8 mouse cellular contexts compared by ENCODE assay signal in the genomic region with DNA sequence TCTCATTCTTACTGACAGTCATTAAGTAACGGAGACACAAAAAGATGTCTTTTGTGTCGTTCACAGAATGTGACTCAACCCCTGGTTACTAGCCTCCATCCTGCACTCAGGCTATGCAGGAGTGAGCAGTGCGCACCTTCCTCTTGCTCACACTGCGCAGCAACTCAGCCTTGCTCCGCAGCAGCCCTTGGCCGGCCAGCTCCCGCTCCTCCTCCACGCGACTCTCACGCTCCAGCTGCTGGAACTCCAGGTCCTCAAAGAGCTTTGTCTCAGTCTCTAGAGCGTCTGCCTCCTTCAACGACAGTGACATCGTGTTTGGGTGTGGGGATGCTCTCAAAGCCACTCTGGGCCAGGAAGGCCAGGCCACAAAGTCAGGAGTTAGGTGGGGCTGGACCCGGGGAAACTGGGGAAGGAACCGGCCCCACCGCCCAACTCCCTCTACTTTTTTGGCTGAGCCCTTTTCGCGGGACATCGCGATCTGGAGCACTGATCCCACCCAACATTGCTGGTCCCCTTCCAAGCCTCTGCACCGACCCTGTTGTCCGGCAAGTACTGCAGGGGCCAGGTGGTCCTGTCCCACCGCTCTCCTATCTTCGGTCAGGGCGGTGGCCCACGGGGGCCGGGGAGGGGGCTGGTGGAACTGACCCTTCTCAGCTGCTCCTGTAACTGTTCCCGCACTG. TPM values are rescaled to one million over a fixed set of nuclear protein-coding genes. Genes with fewer than 3 reads are reported as not detected.
DNase-seq lines count a peak whose midpoint lies in the region; ATAC-seq and TF ChIP-seq lines count a peak whose summit lies in the region.

No protein-coding gene starts in this region.

- WGBS in heart, adult 2 months: 48% methylated on average over 28 of the region's 28 CpGs
- 46% methylated on average over 28 of the region's 28 CpGs for WGBS in thymus, adult 2 months
- WGBS in liver, embryonic 12.5 days (ENCODE audit: insufficient replicate concordance): 32% methylated on average over 28 of the region's 28 CpGs

- H3K4me2 ChIP-seq in liver, embryonic 12.5 days: peak overlapping the region; percentile 68

- peaks cover 7% of the 10 kb centered on the region for H3K4me1 ChIP-seq in heart, adult 2 months (ENCODE audit: control insufficient read depth, insufficient read depth, low read length)
- peaks cover 16% of the 10 kb centered on the region for H3K4me1 ChIP-seq in thymus, adult 2 months (replicated peaks; ENCODE audit: control insufficient read depth, insufficient read depth, low read length)
- H3K4me1 ChIP-seq in liver, embryonic 12.5 days: peaks cover 17% of the 10 kb centered on the region

- DNase-seq in heart, adult 2 months: no peak
- DNase-seq in heart, adult 9 months (ENCODE audit: low spot score in 2 of 2): no peak
- no peak for DNase-seq in thymus, adult 2 months
- DNase-seq in thymus, postnatal 25 days: no peak
- no peak for DNase-seq in urinary bladder, postnatal 4 days (ENCODE audit: low spot score in 2 of 2)
- no peak for DNase-seq in cerebellum, postnatal 36 days

- no peaks in the 10 kb centered on the region for H3K27me3 ChIP-seq in heart, adult 2 months (ENCODE audit: control insufficient read depth, insufficient read depth, low read length)
- no peaks in the 10 kb centered on the region for H3K27me3 ChIP-seq in thymus, adult 2 months (ENCODE audit: control insufficient read depth, insufficient read depth, low read length)
- peaks cover 34% of the 10 kb centered on the region for H3K27me3 ChIP-seq in liver, embryonic 12.5 days (replicated peaks)

- no peak for TF ChIP-seq POLR2A in heart, adult 2 months (IDR thresholded peaks at IDR 0.05; ENCODE audit: insufficient read depth, low read depth, low read length)
- TF ChIP-seq POLR2A in thymus, adult 2 months (IDR thresholded peaks at IDR 0.05; ENCODE audit: control insufficient read depth, extremely low read depth, insufficient read depth, low read length, poor library complexity): no peak

- no peaks in the 10 kb centered on the region; the same call in none of the 2 replicates for H3K79me2 ChIP-seq in heart, adult 2 months (replicated peaks; ENCODE audit: control insufficient read depth, insufficient read depth, low read length)

- intact Hi-C loops in heart, adult 2 months (cut with DNase I): loop anchor here (5.0 kb wide), 1 partner anchor 39 kb away; no protein-coding TSS in a partner anchor

- no peak for TF ChIP-seq CTCF in heart, adult 2 months (IDR thresholded peaks at IDR 0.05)
- no peak for TF ChIP-seq CTCF in thymus, adult 2 months (IDR thresholded peaks at IDR 0.05; ENCODE audit: borderline replicate concordance, control insufficient read depth, extremely low read depth, insufficient read depth, low read length, poor library complexity)

- H3K36me3 ChIP-seq in heart, adult 2 months (ENCODE audit: control insufficient read depth, insufficient read depth, low read length): no peaks in the 10 kb centered on the region; the same call in 1 of the 2 replicates
- no peaks in the 10 kb centered on the region for H3K36me3 ChIP-seq in thymus, adult 2 months (ENCODE audit: control insufficient read depth, insufficient read depth, low read length)
- H3K36me3 ChIP-seq in liver, embryonic 12.5 days: 0 out of 2 replicates have a peak, but pooled peaks cover 6% of the 10 kb centered on the region

- H3K27ac ChIP-seq in heart, adult 2 months: peak overlapping the region; percentile 17; the same call in 1 of the 2 replicates
- H3K27ac ChIP-seq in thymus, adult 2 months (ENCODE audit: control insufficient read depth, insufficient read depth, low read length): no peak overlapping the region
- no peak overlapping the region for H3K27ac ChIP-seq in liver, embryonic 12.5 days

- ATAC-seq in liver, embryonic 12.5 days: no peak
- no peak for ATAC-seq in erythroid progenitor cell, adult 5-6 weeks (replicated peaks; ENCODE audit: low FRiP score, poor library complexity, severe bottlenecking)

- H3K9me3 ChIP-seq in liver, embryonic 12.5 days (replicated peaks): no peaks in the 10 kb centered on the region

- no peak for TF ChIP-seq EP300 in heart, adult 2 months (IDR thresholded peaks at IDR 0.05; ENCODE audit: insufficient read depth, low read depth, low read length)

- H3K9ac ChIP-seq in heart, adult 2 months (ENCODE audit: low read depth, low read length): peak overlapping the region; percentile 33; the same call in 1 of the 2 replicates
- no peak overlapping the region for H3K9ac ChIP-seq in liver, embryonic 12.5 days

- no peak overlapping the region for H3K4me3 ChIP-seq in heart, adult 2 months
- H3K4me3 ChIP-seq in thymus, adult 2 months (ENCODE audit: control insufficient read depth, insufficient read depth, low read length): peak overlapping the region; percentile 50
- H3K4me3 ChIP-seq in liver, embryonic 12.5 days: peak overlapping the region; percentile 42

RNA-seq across cellular contexts. Expression of a gene that starts 27.1 kb away (rescaled TPM):
- total RNA-seq in heart, adult 2 months (2021): 100 to 1,000 TPM; 104 to 108 TPM
- polyA plus RNA-seq in heart, adult 2 months (2012; rRNA removed): 146 and 165 TPM in 2 replicates
- 16.5 and 27.3 TPM in 2 replicates for polyA plus RNA-seq in thymus, adult 2 months (2012; rRNA removed)
- polyA plus RNA-seq in liver, embryonic 12.5 days (2016; fragmentation: Nextera tagmentation; extraction: Ambion mirVana): 5.2 and 6.5 TPM in 2 replicates
- 3.8 TPM in 1 of 2 replicates, not detected in the other for total RNA-seq in erythroid progenitor cell, adult 5-6 weeks (2015; ENCODE audit: low replicate concordance)
- 0.26 and 4.4 TPM in 2 replicates for total RNA-seq in erythroid progenitor cell, adult 5-6 weeks (2017; ENCODE audit: low replicate concordance)

RNA-seq across cellular contexts. Expression of a gene that starts 34.9 kb away (rescaled TPM):
- not detected for total RNA-seq in heart, adult 2 months (2021)
- not detected in 2 replicates for polyA plus RNA-seq in heart, adult 2 months (2012; rRNA removed)
- polyA plus RNA-seq in thymus, adult 2 months (2012; rRNA removed): 0.15 and 0.29 TPM in 2 replicates
- polyA plus RNA-seq in liver, embryonic 12.5 days (2016; fragmentation: Nextera tagmentation; extraction: Ambion mirVana): not detected in 2 replicates
- total RNA-seq in erythroid progenitor cell, adult 5-6 weeks (2015; ENCODE audit: low replicate concordance): not detected in 2 replicates
- total RNA-seq in erythroid progenitor cell, adult 5-6 weeks (2017; ENCODE audit: low replicate concordance): not detected in 2 replicates

RNA-seq across cellular contexts. Expression of a gene that starts 59.8 kb away (rescaled TPM):
- 10 to 100 TPM; 78.6 to 93.9 TPM for total RNA-seq in heart, adult 2 months (2021)
- polyA plus RNA-seq in heart, adult 2 months (2012; rRNA removed): 28.2 and 57.5 TPM in 2 replicates
- 42.0 and 43.1 TPM in 2 replicates for polyA plus RNA-seq in thymus, adult 2 months (2012; rRNA removed)
- 127 TPM in 2 replicates for polyA plus RNA-seq in liver, embryonic 12.5 days (2016; fragmentation: Nextera tagmentation; extraction: Ambion mirVana)
- total RNA-seq in erythroid progenitor cell, adult 5-6 weeks (2015; ENCODE audit: low replicate concordance): 64.6 and 68.1 TPM in 2 replicates
- 58.0 and 97.5 TPM in 2 replicates for total RNA-seq in erythroid progenitor cell, adult 5-6 weeks (2017; ENCODE audit: low replicate concordance)

RNA-seq across cellular contexts. Expression of a gene that starts 59.8 kb away (rescaled TPM):
- 10 to 100 TPM; 22.7 to 27.8 TPM for total RNA-seq in heart, adult 2 months (2021)
- 28.3 and 36.1 TPM in 2 replicates for polyA plus RNA-seq in heart, adult 2 months (2012; rRNA removed)
- polyA plus RNA-seq in thymus, adult 2 months (2012; rRNA removed): 35.1 and 42.2 TPM in 2 replicates
- 24.3 and 24.7 TPM in 2 replicates for polyA plus RNA-seq in liver, embryonic 12.5 days (2016; fragmentation: Nextera tagmentation; extraction: Ambion mirVana)
- total RNA-seq in erythroid progenitor cell, adult 5-6 weeks (2015; ENCODE audit: low replicate concordance): 15.1 and 18.4 TPM in 2 replicates
- total RNA-seq in erythroid progenitor cell, adult 5-6 weeks (2017; ENCODE audit: low replicate concordance): 4.7 and 18.2 TPM in 2 replicates
